Mouse (Mus musculus): ENCODE data around the gene Olfr173.

The Olfr173 gene

DNA sequence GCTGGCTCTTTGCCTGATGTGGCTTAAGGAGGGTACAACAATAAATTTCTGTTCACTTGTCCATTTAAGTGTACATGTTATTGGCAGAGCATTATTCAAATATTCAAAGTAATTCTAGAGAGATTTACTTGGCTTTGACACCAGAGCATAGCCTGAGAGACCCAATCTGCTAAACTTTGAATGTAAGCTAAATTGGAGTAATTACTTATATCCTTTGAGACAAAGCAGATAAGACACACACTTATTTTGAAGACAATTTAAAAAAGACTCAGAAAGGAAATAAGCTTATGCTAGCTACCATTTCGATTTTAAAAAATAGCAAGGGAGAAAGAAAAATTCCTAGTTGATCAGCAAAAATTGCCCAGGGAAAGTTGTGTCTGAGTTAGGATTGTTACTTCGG is at the start of gene Olfr173:
Gene Olfr173, minus strand, starts transcription at position 101 of the 400 bp plus-strand sequence.
- DNase-seq, result no peak

- DNase-seq, result no peak
Observed at GRCm38 (mm10) chr16:58826732-58827319, 26.8 kb upstream of the Olfr173 start, which contains the start of gene Olfr175-ps1. Gene Olfr175-ps1, minus strand, starts transcription at chr16:58826782.

DNA sequence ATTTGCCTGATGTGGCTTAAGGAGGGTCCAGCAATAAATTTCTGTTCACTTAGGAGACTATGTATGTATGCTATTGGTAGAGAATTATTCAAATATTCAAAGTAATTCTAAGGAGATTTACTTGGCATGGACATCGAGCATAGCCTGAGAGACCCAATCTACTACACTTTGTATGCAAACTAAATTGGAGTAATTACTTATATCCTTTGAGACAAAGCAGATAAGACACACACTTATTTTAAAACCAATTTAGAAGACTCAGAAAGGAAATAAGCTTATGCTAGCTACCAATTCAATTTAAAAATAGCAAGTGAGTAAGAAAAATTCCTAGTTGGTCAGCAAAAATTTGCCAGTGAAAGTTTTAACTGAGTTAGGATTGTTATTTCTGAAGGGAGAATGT is 37.0 kb downstream of the Olfr173 start, which contains the start of gene Olfr172:
Gene Olfr172, minus strand, starts transcription at position 101 of the 400 bp plus-strand sequence.
- no peak for DNase-seq

DNA sequence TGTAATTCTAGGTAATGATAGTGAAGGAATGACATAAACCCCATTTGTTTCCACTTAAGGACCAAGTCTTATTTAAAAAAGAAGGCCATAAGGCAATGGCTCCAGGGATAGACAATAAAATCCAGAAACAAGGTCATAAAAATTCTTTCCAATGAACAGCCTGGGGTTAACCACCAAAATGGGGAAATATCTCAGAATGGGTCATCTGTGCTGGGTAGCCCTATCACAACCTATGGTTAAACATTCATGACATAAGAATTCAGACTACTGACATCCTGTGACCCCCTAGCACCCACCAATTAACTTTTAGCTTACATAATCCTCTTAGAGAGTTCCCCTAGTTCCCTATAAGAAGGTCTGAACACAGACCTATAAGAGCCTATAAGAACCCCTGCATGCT is 43.9 kb downstream of the Olfr173 start:
- DNase-seq, result no peak

GRCm38 (mm10) chr16:58751314-58751713 is 48.8 kb downstream of the Olfr173 start:
- no peak for DNase-seq

- no peak for DNase-seq
Observed at GRCm38 (mm10) chr16:58746715-58747114, 53.4 kb downstream of the Olfr173 start.
